Mouse (Mus musculus) kidney, embryonic 14.5 days (tissue): Measurements from ENCODE around the gene Mcm2. TPM values are rescaled to one million over a fixed set of nuclear protein-coding genes. Genes with fewer than 3 reads are reported as not detected.
A peak's percentile ranks its signal among the peaks of the same experiment; 100 is the strongest.

Experiments
- ATAC-seq: fragments of 200-750 bp; cut with Nextera tagmentation; 2 replicates; pipeline ENCODE4 v1.8.0; 2017; ENCODE audit warnings: moderate number of reproducible peaks, mild to moderate bottlenecking, moderate TSS enrichment, moderate library complexity; ENCODE audit not compliant: low FRiP score, low TSS enrichment
- H3K27ac ChIP-seq: fragments of 300-500 bp; sonication (generic); 2 replicates; pipeline ENCODE4 v1.5.1; 2014; ENCODE audit warnings: low read depth, mild to moderate bottlenecking, low read length, moderate library complexity, mixed read lengths
- H3K27me3 ChIP-seq: fragments of 300-500 bp; sonication (generic); 2 replicates; pipeline ENCODE4 v1.6.1; 2014; ENCODE audit warnings: mild to moderate bottlenecking, low read length; ENCODE audit not compliant: control insufficient read depth, insufficient read depth
- H3K36me3 ChIP-seq: fragments of 300-500 bp; sonication (generic); 2 replicates; pipeline ENCODE4 v1.6.1; 2014; ENCODE audit warnings: low read length, mixed read lengths; ENCODE audit not compliant: control insufficient read depth, insufficient read depth
- H3K4me1 ChIP-seq: fragments of 300-500 bp; sonication (generic); 2 replicates; pipeline ENCODE4 v1.6.1; 2014; ENCODE audit warnings: low read length, mixed read lengths; ENCODE audit not compliant: control insufficient read depth, insufficient read depth
- H3K4me2 ChIP-seq: fragments of 300-500 bp; sonication (generic); replicated peaks from 2 replicates; pipeline ENCODE4 v1.6.1; 2014; ENCODE audit warnings: low read depth, mild to moderate bottlenecking, low read length
- H3K4me3 ChIP-seq: fragments of 300-500 bp; sonication (generic); 2 replicates; pipeline ENCODE4 v1.5.1; 2014; ENCODE audit warnings: mild to moderate bottlenecking, low read length
- H3K9ac ChIP-seq: fragments of 300-500 bp; sonication (generic); 2 replicates; pipeline ENCODE4 v1.6.1; 2014; ENCODE audit warnings: low read depth, mild to moderate bottlenecking, low read length, moderate library complexity
- H3K9me3 ChIP-seq: fragments of 300-500 bp; sonication (generic); 2 replicates; pipeline ENCODE4 v1.6.1; 2016; ENCODE audit warnings: low read length; ENCODE audit not compliant: control insufficient read depth
- WGBS: fragments of 180-500 bp; shearing (Covaris S2); extraction: QIAGEN DNeasy Blood & Tissue Kit; methylation state at CpG from one replicate; pipeline ENCODE4 v1.1.7; 2014; 5-methylcytosine and 5-hydroxymethylcytosine counted together
- polyA plus RNA-seq: library from polyadenylated mRNA; unstranded; fragments of >200 nt; fragmentation: Nextera tagmentation; extraction: Ambion mirVana; gene quantifications from 2 replicates; pipeline ENCODE4 v1.2.1, GENCODE M21; 2014

Gene Mcm2
- polyA plus RNA-seq, 1 experiment from 2014 or later, result 166 TPM

DNA sequence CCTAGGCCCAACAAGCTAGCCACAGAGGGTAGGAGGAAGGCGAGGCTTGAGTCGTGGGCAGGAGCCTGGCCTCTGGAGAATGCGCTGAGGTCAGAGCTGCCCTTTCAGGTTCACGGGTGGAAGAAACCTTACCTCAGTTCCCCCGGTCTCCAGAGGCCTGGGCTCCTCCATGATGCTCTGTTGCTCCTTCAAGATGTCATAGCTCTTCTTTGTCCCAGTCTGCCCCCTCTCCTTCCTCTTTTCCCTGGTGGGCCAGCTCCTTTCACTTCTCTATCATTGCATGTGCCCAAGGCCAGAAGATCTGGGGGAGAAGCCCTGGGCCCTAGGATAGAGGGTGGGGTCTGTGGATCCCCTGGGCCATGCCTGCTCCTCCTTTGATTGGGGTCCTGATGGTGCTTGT, 5.1 kb upstream of the Mcm2 start:
- 70% methylated on average over 5 of the region's 5 CpGs for WGBS
- peaks cover 21% of the 10 kb centered on the region for H3K4me1 ChIP-seq
- peak overlapping the region; percentile 82; the same call in 1 of the 2 replicates for H3K4me3 ChIP-seq
- H3K27me3 ChIP-seq, result no peaks in the 10 kb centered on the region
- H3K27ac ChIP-seq, result no peak overlapping the region
- H3K9ac ChIP-seq, result peak overlapping the region; percentile 86
- no peaks in the 10 kb centered on the region for H3K9me3 ChIP-seq
- H3K4me2 ChIP-seq, result peak overlapping the region; percentile 75
- no peak for ATAC-seq
- H3K36me3 ChIP-seq, result peaks cover 2% of the 10 kb centered on the region; the same call in 1 of the 2 replicates

DNA sequence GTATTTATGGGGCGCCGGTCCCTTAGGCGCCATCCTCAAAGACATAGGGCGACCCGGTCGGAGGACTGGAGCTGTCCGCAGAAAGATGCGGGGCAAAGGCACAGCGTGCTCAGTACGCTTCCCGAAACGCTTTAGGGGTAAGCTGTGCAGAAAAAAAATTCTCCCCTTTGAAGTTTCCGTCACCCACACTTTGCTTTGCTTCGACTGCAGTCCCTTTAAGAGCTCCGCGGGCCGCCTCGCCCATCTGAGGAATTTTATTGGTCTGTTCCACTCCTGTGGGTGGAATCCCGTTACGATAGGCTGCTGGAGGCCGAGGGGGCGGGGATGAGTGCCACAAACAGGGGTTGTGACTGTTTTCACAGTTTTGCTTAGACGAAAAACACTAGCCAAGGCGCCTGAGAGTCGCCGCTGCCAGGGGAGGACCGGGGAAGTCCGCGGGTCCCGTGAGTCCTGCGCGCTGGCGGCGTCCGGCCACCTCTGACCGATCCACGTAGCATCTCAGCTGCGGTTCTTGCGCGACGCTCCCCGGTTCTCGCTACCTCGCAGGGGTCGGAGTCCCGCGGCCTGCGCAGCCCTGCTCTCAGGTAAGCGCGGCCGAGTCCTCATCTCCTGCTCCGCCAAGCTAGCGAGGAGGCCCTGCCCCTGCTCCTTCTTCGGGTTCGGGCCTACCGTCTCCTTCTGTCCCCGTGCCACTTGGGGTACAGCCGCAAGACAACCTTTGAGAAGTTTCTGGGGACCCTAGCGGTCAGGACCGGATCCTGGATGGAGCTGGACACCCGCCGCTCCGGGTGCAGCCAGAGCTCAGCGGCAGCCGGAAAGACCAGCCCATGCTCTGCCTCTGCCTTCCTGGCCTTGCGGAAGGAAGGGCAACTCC, 3.6 kb upstream of the Mcm2 start, which contains the start of gene Tpra1:
TSS of gene Tpra1 (plus strand) at position 305 of the 874 bp plus-strand sequence.
- Histone ChIP-seq H3K4me1 (peaks cover 23% of the 10 kb centered on the region), H3K9ac (peak within 1 kb of the TSS; percentile 86), H3K4me2 (peak within 1 kb of the TSS; percentile 86), H3K27me3 (no peaks in the 10 kb centered on the region), H3K9me3 (no peaks in the 10 kb centered on the region), H3K36me3 (peaks cover 1% of the 10 kb centered on the region; the same call in 1 of the 2 replicates), H3K27ac (peak within 1 kb of the TSS; percentile 93), H3K4me3 (peak within 1 kb of the TSS; percentile 82)
- ATAC-seq, result peak; percentile 88
- under 1% methylated on average over 66 of the region's 66 CpGs for WGBS

DNA sequence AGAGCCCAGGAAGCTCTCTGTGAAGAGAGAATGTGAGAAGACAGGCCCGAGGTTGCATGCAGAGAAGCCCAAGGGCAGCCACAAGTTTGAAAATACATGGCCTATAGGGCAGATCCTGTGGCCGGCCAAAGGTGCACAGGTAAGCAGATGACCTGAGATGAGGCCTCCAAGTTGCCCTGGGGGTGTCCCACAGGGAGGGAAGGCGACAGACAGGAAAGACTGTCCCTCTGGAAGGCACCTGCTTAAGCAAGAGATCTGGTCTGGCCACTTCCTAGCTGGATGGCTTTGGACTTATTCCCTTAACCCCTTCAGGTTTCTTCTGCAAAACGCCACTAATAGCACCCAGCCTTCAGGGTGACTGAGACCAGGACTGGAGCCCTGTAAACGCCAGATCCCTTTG, 2.9 kb upstream of the Mcm2 start:
- Histone ChIP-seq H3K4me3 (peak overlapping the region; percentile 82), H3K4me2 (peak overlapping the region; percentile 86), H3K9me3 (no peaks in the 10 kb centered on the region), H3K36me3 (peaks cover 8% of the 10 kb centered on the region; the same call in 1 of the 2 replicates), H3K9ac (peak overlapping the region; percentile 50), H3K4me1 (peaks cover 28% of the 10 kb centered on the region), H3K27ac (peak overlapping the region; percentile 93; the same call in 1 of the 2 replicates), H3K27me3 (no peaks in the 10 kb centered on the region)
- ATAC-seq, result peak; percentile 3; the same call in 1 of the 2 replicates
- 3% methylated on average over 5 of the region's 5 CpGs for WGBS

DNA sequence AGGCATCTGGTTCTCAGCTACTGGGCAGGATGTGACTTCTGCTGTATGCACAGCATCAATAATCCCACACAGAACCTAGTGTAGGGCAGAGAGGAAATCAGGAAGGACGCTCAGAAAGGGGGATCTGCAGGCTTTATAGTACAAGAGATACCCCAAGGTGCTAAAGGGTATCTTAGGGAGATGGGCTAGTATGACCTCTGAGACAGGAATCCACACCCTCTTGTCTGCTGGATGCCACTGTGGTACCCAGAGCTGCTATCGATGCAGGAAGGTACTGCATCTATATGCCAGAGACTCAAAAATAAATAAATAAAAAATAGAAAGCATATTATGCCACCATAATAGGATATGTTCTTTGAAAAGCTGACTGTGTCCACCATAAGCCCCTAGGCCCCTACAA, 1.0 kb upstream of the Mcm2 start:
- ATAC-seq, result no peak
- no peak overlapping the region for H3K27ac ChIP-seq
- 87% methylated on average over 2 of the region's 2 CpGs for WGBS
- H3K4me2 ChIP-seq, result no peak overlapping the region
- H3K9me3 ChIP-seq, result no peaks in the 10 kb centered on the region
- H3K27me3 ChIP-seq, result no peaks in the 10 kb centered on the region
- peaks cover 24% of the 10 kb centered on the region for H3K4me1 ChIP-seq
- H3K4me3 ChIP-seq, result no peak overlapping the region
- peaks cover 27% of the 10 kb centered on the region for H3K36me3 ChIP-seq
- H3K9ac ChIP-seq, result no peak overlapping the region

DNA sequence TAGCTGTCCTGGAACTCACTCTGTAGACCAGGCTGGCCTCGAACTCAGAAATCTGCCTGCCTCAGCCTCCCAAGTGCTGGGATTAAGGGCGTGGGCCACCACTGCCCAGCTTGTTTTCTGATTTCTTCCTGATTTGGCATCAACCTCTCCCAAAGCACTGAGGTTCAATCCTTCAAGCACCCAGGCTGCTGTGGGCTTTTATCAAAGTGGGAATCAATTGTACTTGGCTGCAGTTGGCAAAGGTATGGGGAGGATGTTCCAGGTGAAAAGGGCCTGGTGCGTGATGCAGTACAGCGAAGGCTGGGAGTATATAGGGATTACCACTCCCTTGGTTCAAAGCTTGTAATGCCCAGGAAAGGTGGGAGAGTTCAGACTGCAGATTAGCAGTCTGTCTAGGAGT, 506 bp upstream of the Mcm2 start:
- H3K27me3 ChIP-seq, result no peaks in the 10 kb centered on the region
- no peak for ATAC-seq
- 60% methylated on average over 4 of the region's 4 CpGs for WGBS
- H3K27ac ChIP-seq, result no peak overlapping the region; the same call in 1 of the 2 replicates
- peaks cover 22% of the 10 kb centered on the region for H3K4me1 ChIP-seq
- H3K9me3 ChIP-seq, result no peaks in the 10 kb centered on the region
- peaks cover 32% of the 10 kb centered on the region for H3K36me3 ChIP-seq
- no peak overlapping the region for H3K9ac ChIP-seq
- H3K4me3 ChIP-seq, result peak overlapping the region; percentile 58; the same call in 1 of the 2 replicates
- peak overlapping the region; percentile 57 for H3K4me2 ChIP-seq

DNA sequence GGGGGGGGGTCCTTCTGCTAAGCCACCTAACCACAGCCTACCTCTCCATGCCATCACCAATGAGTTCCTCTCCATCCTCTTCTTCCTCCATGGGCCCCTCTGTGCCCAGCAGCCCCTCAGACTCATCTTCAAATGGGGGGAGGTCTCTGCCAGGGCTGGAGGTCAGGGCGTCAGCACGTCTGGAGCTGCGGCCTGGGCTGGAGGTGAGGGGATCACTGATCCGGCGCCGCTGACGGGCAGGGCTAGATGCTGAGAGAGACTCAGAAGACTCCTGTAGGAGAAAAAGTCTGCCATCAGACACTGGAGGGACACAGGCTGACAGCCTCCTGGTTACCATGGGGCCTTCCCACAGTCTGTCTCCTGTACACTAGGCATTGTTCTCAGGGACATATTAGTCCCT, 1.3 kb downstream of the Mcm2 start:
- Histone ChIP-seq H3K9me3 (no peaks in the 10 kb centered on the region), H3K9ac (peak overlapping the region; percentile 59; the same call in 1 of the 2 replicates), H3K4me1 (peaks cover 9% of the 10 kb centered on the region), H3K27me3 (no peaks in the 10 kb centered on the region), H3K27ac (no peak overlapping the region), H3K36me3 (peaks cover 49% of the 10 kb centered on the region), H3K4me2 (peak overlapping the region; percentile 57), H3K4me3 (peak overlapping the region; percentile 58)
- WGBS, result 31% methylated on average over 7 of the region's 7 CpGs
- no peak for ATAC-seq

DNA sequence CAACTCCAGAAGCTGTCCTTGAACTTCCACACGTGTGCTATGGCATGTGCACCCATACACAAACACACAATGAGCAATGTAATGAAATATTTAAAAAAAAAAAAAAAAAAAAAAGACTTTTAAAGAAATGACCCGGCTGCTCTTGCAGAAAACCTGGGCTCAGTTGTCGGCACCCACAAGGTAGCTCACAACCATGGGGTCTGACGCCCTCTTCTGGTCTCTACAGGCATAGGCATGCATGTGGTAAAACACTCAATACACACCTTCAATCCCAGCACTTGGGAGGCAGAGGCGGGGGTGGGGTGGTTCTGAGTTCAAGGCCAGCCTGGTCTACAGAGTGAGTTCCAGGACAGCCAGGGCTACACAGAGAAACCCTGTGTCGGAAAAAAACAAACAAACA, 2.6 kb downstream of the Mcm2 start:
- Histone ChIP-seq H3K9ac (no peak overlapping the region), H3K36me3 (peaks cover 62% of the 10 kb centered on the region), H3K27ac (no peak overlapping the region), H3K9me3 (no peaks in the 10 kb centered on the region), H3K4me1 (peaks cover 9% of the 10 kb centered on the region), H3K4me2 (no peak overlapping the region), H3K27me3 (no peaks in the 10 kb centered on the region), H3K4me3 (no peak overlapping the region)
- ATAC-seq, result no peak
- WGBS, result 87% methylated on average over 6 of the region's 6 CpGs

DNA sequence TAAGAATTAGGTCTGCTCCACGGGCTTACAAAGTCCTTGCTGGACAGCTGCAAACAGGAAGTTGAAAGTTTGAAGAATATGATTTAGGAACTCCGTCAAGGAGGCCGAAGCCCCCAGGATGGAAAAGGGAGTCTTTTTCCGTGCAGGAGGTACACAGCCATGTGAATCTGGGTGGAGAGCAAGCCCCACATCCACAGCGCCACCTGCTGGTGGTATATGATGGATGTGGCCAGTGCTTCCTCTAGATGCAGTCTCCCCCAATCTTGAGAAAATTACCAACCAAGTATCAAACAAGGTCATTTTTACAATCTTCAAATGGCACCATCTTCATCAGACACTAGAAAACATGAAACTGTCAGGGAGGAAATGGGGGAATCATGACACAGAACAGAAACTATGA, 5.0 kb downstream of the Mcm2 start:
- Histone ChIP-seq H3K9me3 (no peaks in the 10 kb centered on the region), H3K4me1 (peaks cover 9% of the 10 kb centered on the region), H3K27me3 (no peaks in the 10 kb centered on the region), H3K4me2 (no peak overlapping the region), H3K4me3 (no peak overlapping the region), H3K36me3 (peaks cover 86% of the 10 kb centered on the region), H3K27ac (no peak overlapping the region), H3K9ac (no peak overlapping the region)
- ATAC-seq, result no peak
- WGBS, result 67% methylated on average over 5 of the region's 5 CpGs

DNA sequence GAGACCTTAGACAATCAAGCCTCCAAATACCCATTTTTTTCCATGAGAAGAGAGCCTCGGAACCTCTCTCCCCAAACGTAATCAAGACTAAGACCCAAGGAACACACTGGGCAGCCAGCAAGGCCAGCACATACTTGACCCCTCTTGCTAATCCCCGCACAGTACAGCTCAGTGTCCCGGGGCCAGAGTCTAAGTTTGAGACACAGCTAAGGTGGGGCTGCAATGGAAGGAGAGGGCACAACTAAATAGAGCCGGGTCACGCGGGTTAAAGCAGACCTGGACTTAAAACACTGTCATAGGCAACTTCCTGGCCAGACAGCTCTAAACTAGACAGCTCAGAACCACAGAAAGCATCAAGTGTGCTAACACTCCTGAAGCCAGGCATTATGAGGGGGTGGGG, 7.7 kb downstream of the Mcm2 start:
- ATAC-seq, result no peak
- Histone ChIP-seq H3K27me3 (no peaks in the 10 kb centered on the region), H3K4me3 (no peak overlapping the region), H3K4me1 (no peaks in the 10 kb centered on the region), H3K9ac (no peak overlapping the region), H3K27ac (no peak overlapping the region), H3K4me2 (no peak overlapping the region), H3K9me3 (no peaks in the 10 kb centered on the region), H3K36me3 (peaks cover 99% of the 10 kb centered on the region)
- WGBS, result 95% methylated on average over 7 of the region's 7 CpGs
